Mouse (Mus musculus) lung, postnatal 0 days (tissue): ENCODE results near the gene Prkaca. TPM values are rescaled to one million over a fixed set of nuclear protein-coding genes. Genes with fewer than 3 reads are reported as not detected.
"Not testable (repeated sequence)": the region's sequence is repeated elsewhere in the genome, so short reads cannot be mapped to it uniquely, and the experiment has no call there.

Experiments
- ATAC-seq: fragments of 200-750 bp; cut with Nextera tagmentation; 2 replicates; pipeline ENCODE4 v1.8.0; 2017; ENCODE audit warnings: moderate library complexity
- DNase-seq: peaks from one replicate; pipeline ENCODE4 v3.0.0-alpha.2; 2016; ENCODE audit warnings: low spot score
- H3K27ac ChIP-seq: fragments of 300-500 bp; sonication (generic); 2 replicates; pipeline ENCODE4 v1.5.1; 2014; ENCODE audit warnings: antibody characterized with exemption, mild to moderate bottlenecking, low read length, mixed read lengths
- H3K27me3 ChIP-seq: fragments of 300-500 bp; sonication (generic); replicated peaks from 2 replicates; pipeline ENCODE4 v1.6.1; 2014; ENCODE audit warnings: low read length, mixed read lengths; ENCODE audit not compliant: insufficient read depth
- H3K36me3 ChIP-seq: fragments of 300-500 bp; sonication (generic); 2 replicates; pipeline ENCODE4 v1.6.1; 2014; ENCODE audit warnings: low read length, mixed read lengths; ENCODE audit not compliant: insufficient read depth
- H3K4me1 ChIP-seq: fragments of 300-500 bp; sonication (generic); 2 replicates; pipeline ENCODE4 v1.6.1; 2014; ENCODE audit warnings: antibody characterized with exemption, low read depth, low read length, mixed read lengths; ENCODE audit not compliant: insufficient read depth
- H3K4me2 ChIP-seq: fragments of 300-500 bp; sonication (generic); replicated peaks from 2 replicates; pipeline ENCODE4 v1.6.1; 2014; ENCODE audit warnings: low read depth, mild to moderate bottlenecking, low read length, moderate library complexity, mixed read lengths
- H3K4me3 ChIP-seq: fragments of 300-500 bp; sonication (generic); 2 replicates; pipeline ENCODE4 v1.5.1; 2014; ENCODE audit warnings: low read depth, low read length
- H3K9ac ChIP-seq: fragments of 300-500 bp; sonication (generic); replicated peaks from 2 replicates; pipeline ENCODE4 v1.6.1; 2014; ENCODE audit warnings: low read depth, mild to moderate bottlenecking
- H3K9me3 ChIP-seq: fragments of 300-500 bp; sonication (generic); 2 replicates; pipeline ENCODE4 v1.6.1; 2016; ENCODE audit warnings: low read length, mixed read lengths
- CTCF ChIP-seq: IDR thresholded peaks from 2 replicates; pipeline ENCODE4 v1.5.1; 2016; ENCODE audit warnings: antibody characterized with exemption, mild to moderate bottlenecking
- EP300 ChIP-seq: IDR thresholded peaks from 2 replicates; pipeline ENCODE4 v1.6.1; 2016; ENCODE audit warnings: antibody characterized with exemption, mild to moderate bottlenecking, control low read depth
- WGBS: fragments of 180-500 bp; shearing (Covaris S2); extraction: QIAGEN DNeasy Blood & Tissue Kit; methylation state at CpG from one replicate; pipeline ENCODE4 v1.1.7; 2014; 5-methylcytosine and 5-hydroxymethylcytosine counted together
- polyA plus RNA-seq: library from polyadenylated mRNA; unstranded; fragments of >200 nt; fragmentation: Nextera tagmentation; extraction: Ambion mirVana; gene quantifications from 2 replicates; pipeline ENCODE4 v1.2.1, GENCODE M21; 2015

Prkaca gene
- polyA plus RNA-seq, 1 experiment from 2014 or later = 94.9 TPM

GRCm38 (mm10) chr8:83978200-83978599 is 5.4 kb downstream of the Prkaca start:
- TF ChIP-seq CTCF (no peak), EP300 (no peak)
- Histone ChIP-seq H3K4me1 (peaks cover 11% of the 10 kb centered on the region; the same call in 1 of the 2 replicates), H3K4me2 (no peak overlapping the region; the same call in 1 of the 2 replicates), H3K27ac (0 out of 2 replicates have a peak overlapping the region, but pooled peaks have one; percentile 54), H3K9ac (no peak overlapping the region), H3K36me3 (peaks cover 13% of the 10 kb centered on the region), H3K4me3 (no peak overlapping the region), H3K9me3 (no peaks in the 10 kb centered on the region), H3K27me3 (no peaks in the 10 kb centered on the region)
- no peak for DNase-seq
- no peak for ATAC-seq
- 60% methylated on average over 9 of the region's 9 CpGs for WGBS

DNA sequence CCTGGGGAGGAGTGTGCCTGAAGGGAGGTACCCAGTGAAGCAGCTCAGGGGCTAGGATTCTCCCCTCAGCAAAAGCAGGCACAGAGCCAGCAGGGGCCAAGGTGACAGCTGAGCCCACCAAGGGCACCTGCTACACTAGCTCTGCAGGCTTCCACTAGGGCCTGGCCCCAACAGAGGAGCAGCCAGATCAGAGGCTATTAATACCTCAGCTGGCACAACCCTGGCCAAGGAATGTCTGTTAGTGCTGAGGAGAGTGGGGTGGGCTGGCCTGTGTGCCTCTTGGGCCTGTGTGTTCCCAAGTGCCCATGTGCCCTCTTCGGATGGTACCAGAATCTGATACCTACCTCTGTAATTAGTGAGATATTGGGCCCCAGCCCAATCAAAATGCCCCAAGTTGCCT is 7.5 kb downstream of the Prkaca start:
- Histone ChIP-seq H3K4me3 (no peak overlapping the region), H3K9me3 (no peaks in the 10 kb centered on the region), H3K4me1 (peaks cover 9% of the 10 kb centered on the region; the same call in 1 of the 2 replicates), H3K36me3 (peaks cover 13% of the 10 kb centered on the region), H3K4me2 (no peak overlapping the region), H3K9ac (no peak overlapping the region), H3K27me3 (no peaks in the 10 kb centered on the region), H3K27ac (no peak overlapping the region)
- no peak for TF ChIP-seq EP300
- no peak for TF ChIP-seq CTCF
- 88% methylated on average over 1 of the region's 1 CpGs for WGBS
- DNase-seq (no peak), ATAC-seq (no peak; the same call in 1 of the 2 replicates)

GRCm38 (mm10) chr8:83980845-83981244 is 8.1 kb downstream of the Prkaca start:
- no peak for TF ChIP-seq EP300
- peak; percentile 20 for TF ChIP-seq CTCF
- no peak for ATAC-seq
- Histone ChIP-seq H3K27me3 (no peaks in the 10 kb centered on the region), H3K4me3 (no peak overlapping the region), H3K4me1 (peaks cover 9% of the 10 kb centered on the region; the same call in 1 of the 2 replicates), H3K9me3 (no peaks in the 10 kb centered on the region), H3K4me2 (no peak overlapping the region), H3K36me3 (peaks cover 13% of the 10 kb centered on the region), H3K9ac (no peak overlapping the region), H3K27ac (no peak overlapping the region)
- no peak for DNase-seq
- WGBS = 68% methylated on average over 8 of the region's 8 CpGs

DNA sequence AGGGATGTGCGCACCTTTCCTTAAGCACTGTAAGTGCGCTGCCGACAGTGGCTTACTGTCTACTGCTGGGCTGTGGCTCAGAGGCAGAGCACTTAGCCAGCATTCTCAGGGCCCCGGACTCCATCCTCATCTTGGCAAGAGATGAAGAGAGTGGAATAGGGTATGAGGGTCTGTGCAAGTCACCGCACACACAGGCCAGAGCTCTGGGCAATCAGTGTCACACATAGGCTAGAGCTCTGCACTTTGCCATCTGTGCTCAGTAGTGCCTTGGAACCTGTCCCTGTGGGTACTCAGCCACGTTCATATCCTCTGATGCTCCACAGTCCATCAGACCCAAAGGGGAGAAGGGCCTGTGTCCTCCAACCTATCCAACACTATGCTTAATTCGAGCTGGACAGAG is 8.7 kb downstream of the Prkaca start:
- WGBS = 95% methylated on average over 7 of the region's 7 CpGs
- DNase-seq (no peak), ATAC-seq (no peak)
- Histone ChIP-seq H3K4me2 (no peak overlapping the region), H3K4me1 (peaks cover 9% of the 10 kb centered on the region; the same call in 1 of the 2 replicates), H3K9ac (no peak overlapping the region), H3K27me3 (no peaks in the 10 kb centered on the region), H3K4me3 (no peak overlapping the region), H3K9me3 (no peaks in the 10 kb centered on the region), H3K36me3 (peaks cover 13% of the 10 kb centered on the region), H3K27ac (no peak overlapping the region)
- TF ChIP-seq EP300 = no peak
- no peak for TF ChIP-seq CTCF

- TF ChIP-seq EP300 (no peak), CTCF (no peak)
- Histone ChIP-seq H3K4me3 (no peak overlapping the region), H3K36me3 (peaks cover 14% of the 10 kb centered on the region), H3K9me3 (no peaks in the 10 kb centered on the region), H3K4me1 (peaks cover 3% of the 10 kb centered on the region; the same call in 1 of the 2 replicates), H3K27me3 (no peaks in the 10 kb centered on the region), H3K9ac (no peak overlapping the region), H3K4me2 (no peak overlapping the region), H3K27ac (no peak overlapping the region)
- 80% methylated on average over 4 of the region's 4 CpGs for WGBS
- DNase-seq (no peak), ATAC-seq (no peak)
These were observed 9.7 kb downstream of the Prkaca start for GRCm38 (mm10) chr8:83982449-83982848.

- H3K36me3 ChIP-seq = peaks cover 22% of the 10 kb centered on the region
- 100% methylated on average over 2 of the region's 2 CpGs for WGBS
These were observed 10.4 kb downstream of the Prkaca start for GRCm38 (mm10) chr8:83983222-83983621.

DNA sequence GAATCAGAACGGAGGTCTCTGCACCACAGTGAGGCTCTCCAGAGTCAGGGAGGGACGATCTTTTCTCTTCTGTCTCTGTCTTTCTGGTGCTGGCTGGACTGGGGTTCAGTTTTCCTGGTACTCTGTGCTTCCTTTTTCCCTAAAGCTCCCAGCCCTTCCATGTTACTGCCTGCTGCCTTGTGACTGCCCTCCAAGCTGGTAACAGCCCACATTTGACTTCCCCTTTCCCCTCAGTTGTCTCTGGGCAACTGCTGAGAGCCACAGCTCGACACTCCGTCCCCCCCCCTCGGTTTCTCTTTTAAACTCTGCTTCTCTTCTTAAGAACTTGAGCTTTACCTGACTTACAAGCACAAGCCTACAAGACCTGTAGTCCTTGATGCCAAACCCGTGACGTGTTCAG is 16.4 kb downstream of the Prkaca start:
- 83% methylated on average over 7 of the region's 7 CpGs for WGBS

More at GRCm38 (mm10) chr8:83983222-83983621, 10.4 kb downstream of the Prkaca start:
- H3K27ac ChIP-seq, H3K9ac ChIP-seq, H3K9me3 ChIP-seq, ATAC-seq, DNase-seq, H3K4me2 ChIP-seq, H3K27me3 ChIP-seq, H3K4me3 ChIP-seq, H3K4me1 ChIP-seq: not testable (repeated sequence)
- TF ChIP-seq CTCF = peak; percentile 36

More for the DNA sequence above, 16.4 kb downstream of the Prkaca start:
- H3K9me3 ChIP-seq = no peaks in the 10 kb centered on the region
- H3K27ac ChIP-seq = no peak overlapping the region
- DNase-seq (no peak), ATAC-seq (no peak)
- H3K4me2 ChIP-seq = no peak overlapping the region
- no peak overlapping the region for H3K4me3 ChIP-seq
- no peak for TF ChIP-seq EP300
- no peak for TF ChIP-seq CTCF
- peaks cover 25% of the 10 kb centered on the region; the same call in 1 of the 2 replicates for H3K36me3 ChIP-seq
- H3K27me3 ChIP-seq = no peaks in the 10 kb centered on the region
- H3K9ac ChIP-seq = no peak overlapping the region
- no peaks in the 10 kb centered on the region for H3K4me1 ChIP-seq
